Mouse (Mus musculus) gastrocnemius, adult 2 months (tissue): ENCODE data around the gene Gm14819. TPM values are rescaled to one million over a fixed set of nuclear protein-coding genes. Genes with fewer than 3 reads are reported as not detected.
"Not testable (repeated sequence)": the region's sequence is repeated elsewhere in the genome, so short reads cannot be mapped to it uniquely, and the experiment has no call there.

Experiments
- DNase-seq: peaks from one replicate; pipeline ENCODE4 v3.0.0; 2022
- H3K27ac ChIP-seq: fragments of 200-600 bp; 2 replicates; pipeline ENCODE4 v1.8.1; 2022; ENCODE audit warnings: mild to moderate bottlenecking
- H3K4me3 ChIP-seq: fragments of 200-600 bp; 2 replicates; pipeline ENCODE4 v1.8.1; 2022; ENCODE audit warnings: mild to moderate bottlenecking, moderate library complexity
- intact Hi-C: fragments of 180-260 bp; cut with DNase I; formaldehyde crosslinking; loops from one replicate; pipeline ENCODE4 v1.15.1; 2025
- long read RNA-seq, 2 experiments: library from polyadenylated mRNA; stranded (forward); transcript quantifications; one replicate each; pipeline ENCODE4 v2.0.0; 2021
- total RNA-seq, 2 experiments: library from RNA; stranded (reverse); gene quantifications; 2 replicates each; pipeline ENCODE4 v1.2.3; 2021

Gm14819 gene
- total RNA-seq = not detected
- long read RNA-seq, experiment 1 = 0 reads
- long read RNA-seq, experiment 2 = 0 reads

DNA sequence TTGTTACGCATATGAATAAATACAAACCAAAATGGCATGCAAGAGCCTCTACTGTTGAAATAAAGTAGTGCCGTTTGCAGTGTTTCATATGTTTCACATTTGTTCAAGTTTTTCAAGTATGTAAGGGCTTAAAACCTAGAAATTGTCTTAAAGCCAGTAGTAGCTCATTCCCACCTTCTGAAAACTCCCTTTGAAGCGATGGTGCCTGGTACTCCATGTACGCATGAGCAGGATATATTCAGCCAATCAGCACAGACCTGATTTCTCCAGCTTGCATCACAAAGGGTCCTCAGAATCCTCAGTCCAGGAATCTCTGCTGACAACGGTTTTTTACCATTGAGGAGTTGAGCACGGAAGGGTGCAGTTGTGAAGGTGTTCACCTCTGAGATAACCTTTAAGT is at the start of gene Gm14819:
TSS of gene Gm14819 (plus strand) at position 301 of the 400 bp plus-strand sequence.
- H3K27ac ChIP-seq, H3K4me3 ChIP-seq, DNase-seq, intact Hi-C loops: not testable (repeated sequence)
